Mouse (Mus musculus): ENCODE data around the gene Kcnh7. TPM values are rescaled to one million over a fixed set of nuclear protein-coding genes. Genes with fewer than 3 reads are reported as not detected.

The Kcnh7 gene
- polyA plus RNA-seq (2012; ENCODE audit: insufficient read depth, low replicate concordance) = not detected in 2 replicates

- Histone ChIP-seq H3K4me1 (no peaks in the 10 kb centered on the region), H3K27me3 (replicated peaks) (peaks cover 14% of the 10 kb centered on the region), H3K36me3 (replicated peaks; ENCODE audit: low read length) (no peaks in the 10 kb centered on the region), H3K4me3 (replicated peaks) (no peak within 1 kb of the TSS), H3K9me3 (peaks cover 9% of the 10 kb centered on the region; the same call in 1 of the 2 replicates)
- TF ChIP-seq GATA1 (IDR thresholded peaks at IDR 0.05; ENCODE audit: borderline replicate concordance, low read length) = no peak
- TF ChIP-seq FLI1 (IDR thresholded peaks at IDR 0.05; ENCODE audit: low read length) = no peak
Observed at GRCm38 (mm10) chr2:63183563-63184545, at the start of gene Kcnh7. Kcnh7 (minus strand) TSS chr2:63184287.

- no peak overlapping the region for H3K4me3 ChIP-seq (replicated peaks)
- no peaks in the 10 kb centered on the region for H3K4me1 ChIP-seq
- TF ChIP-seq FLI1 (IDR thresholded peaks at IDR 0.05; ENCODE audit: low read length) (no peak), GATA1 (IDR thresholded peaks at IDR 0.05; ENCODE audit: borderline replicate concordance, low read length) (no peak)
- 0 out of 2 replicates have a peak, but pooled peaks cover 2% of the 10 kb centered on the region for H3K9me3 ChIP-seq
- no peaks in the 10 kb centered on the region for H3K36me3 ChIP-seq (replicated peaks; ENCODE audit: low read length)
- no peaks in the 10 kb centered on the region for H3K27me3 ChIP-seq (replicated peaks)
Observed at GRCm38 (mm10) chr2:63207435-63207834, 23.3 kb upstream of the Kcnh7 start.

DNA sequence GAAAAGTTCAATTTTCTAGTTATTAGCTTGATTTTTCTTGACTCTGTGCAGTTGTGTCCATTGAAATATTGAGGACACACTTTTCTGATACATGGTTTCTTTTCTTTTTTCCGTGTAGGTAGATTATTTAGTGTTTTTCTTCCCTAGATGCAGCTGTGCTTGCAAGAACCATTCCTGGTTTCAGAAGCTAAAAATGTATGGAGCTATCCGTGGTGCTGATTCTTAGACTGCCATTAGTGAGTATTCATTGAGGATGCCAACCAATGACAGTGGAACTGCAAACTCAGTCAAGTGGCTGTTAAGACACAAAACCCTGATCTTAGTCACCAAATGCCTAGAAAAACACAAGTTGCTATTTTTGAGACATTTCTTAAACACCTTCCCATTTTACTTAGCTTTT is 1.9 kb upstream of the Kcnh7 start:
- no peaks in the 10 kb centered on the region for H3K4me1 ChIP-seq
- TF ChIP-seq GATA1 (IDR thresholded peaks at IDR 0.05; ENCODE audit: borderline replicate concordance, low read length) (no peak), FLI1 (IDR thresholded peaks at IDR 0.05; ENCODE audit: low read length) (no peak)
- peaks cover 14% of the 10 kb centered on the region for H3K27me3 ChIP-seq (replicated peaks)

GRCm38 (mm10) chr2:63184551-63185430 is 704 bp upstream of the Kcnh7 start:
- Histone ChIP-seq H3K27me3 (replicated peaks) (peaks cover 14% of the 10 kb centered on the region), H3K4me1 (no peaks in the 10 kb centered on the region), H3K4me3 (replicated peaks) (no peak overlapping the region), H3K9me3 (peaks cover 9% of the 10 kb centered on the region; the same call in 1 of the 2 replicates), H3K36me3 (replicated peaks; ENCODE audit: low read length) (no peaks in the 10 kb centered on the region)
- no peak for TF ChIP-seq FLI1 (IDR thresholded peaks at IDR 0.05; ENCODE audit: low read length)
- TF ChIP-seq GATA1 (IDR thresholded peaks at IDR 0.05; ENCODE audit: borderline replicate concordance, low read length) = no peak

More for the DNA sequence above, 1.9 kb upstream of the Kcnh7 start:
- Histone ChIP-seq H3K4me3 (replicated peaks) (no peak overlapping the region), H3K9me3 (peaks cover 9% of the 10 kb centered on the region; the same call in 1 of the 2 replicates), H3K36me3 (replicated peaks; ENCODE audit: low read length) (no peaks in the 10 kb centered on the region)

GRCm38 (mm10) chr2:63153701-63154100 is 30.4 kb downstream of the Kcnh7 start:
- Histone ChIP-seq H3K9me3 (no peaks in the 10 kb centered on the region), H3K4me3 (replicated peaks) (no peak overlapping the region), H3K4me1 (no peaks in the 10 kb centered on the region), H3K36me3 (replicated peaks; ENCODE audit: low read length) (no peaks in the 10 kb centered on the region), H3K27me3 (replicated peaks) (no peaks in the 10 kb centered on the region)
- TF ChIP-seq FLI1 (IDR thresholded peaks at IDR 0.05; ENCODE audit: low read length) (no peak), GATA1 (IDR thresholded peaks at IDR 0.05; ENCODE audit: borderline replicate concordance, low read length) (no peak)

- Histone ChIP-seq H3K36me3 (replicated peaks; ENCODE audit: low read length) (no peaks in the 10 kb centered on the region), H3K27me3 (replicated peaks) (no peaks in the 10 kb centered on the region), H3K4me3 (replicated peaks) (no peak overlapping the region), H3K9me3 (no peaks in the 10 kb centered on the region), H3K4me1 (no peaks in the 10 kb centered on the region)
- TF ChIP-seq FLI1 (IDR thresholded peaks at IDR 0.05; ENCODE audit: low read length) (no peak), GATA1 (IDR thresholded peaks at IDR 0.05; ENCODE audit: borderline replicate concordance, low read length) (no peak)
Observed at GRCm38 (mm10) chr2:63127762-63128516, 56.1 kb downstream of the Kcnh7 start.

- H3K4me3 ChIP-seq (replicated peaks) = no peak overlapping the region
- no peaks in the 10 kb centered on the region for H3K36me3 ChIP-seq (replicated peaks; ENCODE audit: low read length)
- H3K4me1 ChIP-seq = no peaks in the 10 kb centered on the region
- H3K27me3 ChIP-seq (replicated peaks) = no peaks in the 10 kb centered on the region
- TF ChIP-seq FLI1 (IDR thresholded peaks at IDR 0.05; ENCODE audit: low read length) = no peak
- TF ChIP-seq GATA1 (IDR thresholded peaks at IDR 0.05; ENCODE audit: borderline replicate concordance, low read length) = no peak
- H3K9me3 ChIP-seq = no peaks in the 10 kb centered on the region
Observed at GRCm38 (mm10) chr2:63120316-63120715, 63.8 kb downstream of the Kcnh7 start.

DNA sequence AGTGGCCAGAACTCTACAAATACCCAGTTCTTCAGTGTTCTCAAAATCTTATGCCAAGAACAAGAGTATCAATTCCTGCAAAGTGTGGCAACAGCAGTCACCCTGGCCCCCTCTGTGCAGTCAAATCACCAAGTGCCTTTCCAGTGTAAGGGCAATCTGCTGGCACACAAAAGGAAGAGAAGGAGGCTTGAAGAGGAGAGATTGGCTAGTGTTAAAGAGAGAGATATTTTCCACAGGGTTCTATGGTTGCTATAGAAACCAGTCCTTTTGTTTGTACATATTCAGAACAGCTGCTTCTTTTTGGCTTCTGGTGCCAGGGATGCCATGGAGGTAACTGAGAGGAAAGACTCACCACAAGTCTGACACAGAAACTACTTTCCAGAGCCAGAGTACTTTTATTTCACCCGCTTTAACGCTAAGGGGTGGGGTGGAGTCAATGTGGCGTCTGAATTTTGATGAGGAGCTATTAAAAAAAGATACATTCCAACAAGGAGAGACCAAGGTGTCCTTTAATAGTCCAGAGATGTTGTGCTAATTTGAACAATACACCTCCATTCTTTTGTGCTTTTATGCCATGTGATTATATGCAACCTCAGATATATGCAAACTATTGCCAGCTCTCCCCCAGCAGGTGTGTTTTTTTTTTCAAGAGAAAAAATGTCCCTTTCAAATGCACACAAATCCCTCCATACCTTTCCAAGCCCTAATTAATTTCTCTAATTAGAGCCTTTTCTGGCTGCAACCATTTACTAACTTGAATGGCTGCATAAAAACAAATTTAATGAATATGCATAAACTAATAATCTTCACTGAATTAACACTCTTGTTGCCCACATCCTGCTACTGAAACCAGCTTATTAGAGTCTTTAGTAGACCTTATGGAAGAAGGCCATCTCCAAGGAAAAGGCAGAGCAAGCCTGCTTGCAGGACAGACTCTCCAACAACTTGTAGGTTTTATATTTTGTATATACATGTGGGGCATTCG is 66.6 kb downstream of the Kcnh7 start:
- no peaks in the 10 kb centered on the region for H3K36me3 ChIP-seq (replicated peaks; ENCODE audit: low read length)
- H3K4me3 ChIP-seq (replicated peaks) = no peak overlapping the region
- no peak for TF ChIP-seq GATA1 (IDR thresholded peaks at IDR 0.05; ENCODE audit: borderline replicate concordance, low read length)
- TF ChIP-seq FLI1 (IDR thresholded peaks at IDR 0.05; ENCODE audit: low read length) = no peak
- no peaks in the 10 kb centered on the region for H3K4me1 ChIP-seq
- H3K27me3 ChIP-seq (replicated peaks) = no peaks in the 10 kb centered on the region
- no peaks in the 10 kb centered on the region for H3K9me3 ChIP-seq
